Mouse (Mus musculus): ENCODE results near the gene Car14. TPM values are rescaled to one million over a fixed set of nuclear protein-coding genes. Genes with fewer than 3 reads are reported as not detected.
"Not testable (repeated sequence)": the region's sequence is repeated elsewhere in the genome, so short reads cannot be mapped to it uniquely, and the experiment has no call there.

Gene Car14
- total RNA-seq (2021), result 10 to 100 TPM; 13.6 to 18.5 TPM
- long read RNA-seq, experiment 1, partial matches to known transcripts, result 3 of 27 reads
- long read RNA-seq, experiment 1, other reads (novel, unspliced or antisense), result 21 of 27 reads
- long read RNA-seq, experiment 2, partial matches to known transcripts, result 3 of 20 reads
- long read RNA-seq, experiment 2, other reads (novel, unspliced or antisense), result 17 of 20 reads

DNA sequence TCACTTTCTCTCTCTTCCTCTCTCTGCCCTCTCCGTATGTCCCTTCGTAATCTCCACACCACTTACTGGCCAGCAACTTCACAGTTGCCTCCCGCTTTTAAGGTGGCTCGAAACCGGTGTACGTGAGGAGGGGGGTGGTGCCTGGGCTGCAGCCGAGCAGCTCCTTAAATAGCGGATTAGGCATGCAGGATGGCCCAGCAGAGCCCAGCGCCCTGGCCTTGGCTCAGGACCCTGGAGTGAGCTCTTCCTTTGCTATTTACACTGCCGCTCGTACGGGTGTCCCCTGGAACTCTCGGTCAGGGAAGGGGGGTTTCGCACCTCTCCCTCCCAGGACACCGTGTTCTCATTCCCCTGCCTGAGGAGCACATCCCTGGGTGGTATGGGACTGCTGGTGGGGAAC is at the start of gene Car14:
Car14 (minus strand) TSS at position 124 of the 400 bp plus-strand sequence.
- no peak for DNase-seq

GRCm38 (mm10) chr3:95953522-95953921 is 49.0 kb upstream of the Car14 start:
- DNase-seq, result no peak

DNA sequence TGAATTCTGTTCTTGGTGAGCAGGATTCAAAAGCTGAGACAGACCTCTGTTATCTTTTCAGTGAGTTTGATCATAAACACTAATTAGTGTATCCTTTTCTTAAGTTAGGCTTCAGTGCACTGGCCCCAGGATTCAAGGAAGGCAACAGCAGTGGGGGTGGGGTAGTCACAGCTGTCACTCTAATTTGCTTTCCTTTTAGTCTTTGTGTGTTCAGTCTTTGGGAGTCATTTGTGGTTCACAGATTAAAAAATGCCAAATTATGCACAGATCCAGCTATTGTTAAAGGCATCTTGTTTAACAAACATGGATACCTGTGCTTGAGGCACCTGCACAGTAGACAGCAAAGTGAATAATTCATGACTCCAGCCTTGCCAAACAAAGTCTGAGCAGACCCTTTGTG is 48.5 kb upstream of the Car14 start:
- no peak for DNase-seq

GRCm38 (mm10) chr3:95951566-95951965 is 47.1 kb upstream of the Car14 start:
- not testable (repeated sequence) for DNase-seq

DNA sequence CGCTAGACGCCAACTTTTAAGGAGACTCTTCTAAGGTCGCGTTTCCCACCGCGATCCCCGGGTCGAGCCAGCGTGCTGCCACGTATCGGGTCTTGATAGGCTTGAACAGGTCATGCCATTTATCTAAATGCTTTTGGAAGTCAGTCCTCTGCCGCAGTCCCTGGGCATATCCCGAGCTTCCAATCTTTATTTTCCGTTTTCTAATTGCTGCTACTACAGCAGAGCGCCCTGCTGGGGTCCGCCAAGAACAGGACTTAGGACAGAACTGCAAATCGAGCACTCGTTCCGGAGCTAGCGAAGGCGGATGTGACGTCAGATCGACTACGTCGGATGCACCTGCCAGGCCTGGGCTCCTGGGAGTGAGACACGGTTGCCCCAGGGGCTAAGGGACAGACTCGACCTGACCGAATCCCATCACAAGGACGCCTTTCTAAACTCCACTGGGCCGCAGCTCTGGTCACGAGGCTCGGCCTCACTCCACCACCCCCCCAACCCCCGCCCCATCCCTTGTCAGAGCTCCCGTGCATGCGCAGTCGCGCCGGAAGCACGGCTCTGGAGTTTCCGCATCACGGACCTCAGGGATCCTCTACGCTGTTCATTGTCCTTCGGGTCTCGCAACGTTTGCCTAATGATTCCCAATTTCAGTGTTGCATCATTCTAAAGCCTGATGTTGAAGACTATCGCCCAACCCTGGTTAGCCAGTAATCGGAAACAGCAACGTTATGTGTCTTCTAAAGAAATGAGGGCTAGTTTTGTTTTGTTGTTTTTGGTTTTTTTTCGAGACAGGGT is 46.5 kb upstream of the Car14 start:
- peak; percentile 94 for DNase-seq

DNA sequence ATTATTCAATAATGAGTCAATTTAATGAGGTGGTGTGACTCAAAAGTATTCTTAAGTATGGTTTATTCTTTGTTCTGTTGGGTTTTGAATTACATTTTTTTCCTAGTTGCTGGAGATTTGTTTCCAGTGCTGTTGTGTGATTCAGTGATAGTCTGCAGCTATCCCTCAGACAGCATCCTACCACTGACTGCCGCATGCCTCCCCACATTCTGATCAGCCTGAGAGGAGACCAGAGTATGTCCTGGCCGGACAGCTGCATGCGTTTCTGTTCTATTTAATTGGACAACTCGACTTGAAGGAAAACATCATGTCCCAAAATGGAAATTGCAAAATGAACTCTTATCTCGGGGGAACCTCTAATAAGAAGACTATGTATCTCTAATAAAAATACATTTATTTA is 43.8 kb upstream of the Car14 start:
- no peak for DNase-seq

- DNase-seq, result peak; percentile 55
Observed at GRCm38 (mm10) chr3:95945731-95946240, 41.3 kb upstream of the Car14 start.

- no peak for DNase-seq
Observed at GRCm38 (mm10) chr3:95944742-95945141, 40.3 kb upstream of the Car14 start.

- DNase-seq, result no peak
Observed at GRCm38 (mm10) chr3:95943226-95943625, 38.7 kb upstream of the Car14 start.

DNA sequence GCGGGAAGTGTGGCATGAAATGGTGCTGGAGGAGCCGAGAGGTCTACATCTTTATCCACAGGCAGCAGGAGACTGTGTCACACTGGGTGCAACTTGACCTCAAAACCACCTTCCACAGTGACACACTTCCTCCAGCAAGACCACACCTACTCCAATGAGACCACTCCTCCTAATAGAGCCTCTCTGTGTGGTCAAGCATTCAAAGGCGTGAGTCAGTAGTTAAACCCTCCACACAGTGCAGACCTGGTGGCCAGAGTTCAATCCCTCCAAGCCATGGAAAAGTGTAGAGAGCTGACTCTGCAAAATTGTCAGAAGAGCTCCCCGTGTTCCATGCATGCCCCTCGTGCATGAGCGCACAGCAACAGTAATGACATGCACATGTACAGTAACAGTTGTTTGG is 38.3 kb upstream of the Car14 start:
- DNase-seq, result no peak

DNA sequence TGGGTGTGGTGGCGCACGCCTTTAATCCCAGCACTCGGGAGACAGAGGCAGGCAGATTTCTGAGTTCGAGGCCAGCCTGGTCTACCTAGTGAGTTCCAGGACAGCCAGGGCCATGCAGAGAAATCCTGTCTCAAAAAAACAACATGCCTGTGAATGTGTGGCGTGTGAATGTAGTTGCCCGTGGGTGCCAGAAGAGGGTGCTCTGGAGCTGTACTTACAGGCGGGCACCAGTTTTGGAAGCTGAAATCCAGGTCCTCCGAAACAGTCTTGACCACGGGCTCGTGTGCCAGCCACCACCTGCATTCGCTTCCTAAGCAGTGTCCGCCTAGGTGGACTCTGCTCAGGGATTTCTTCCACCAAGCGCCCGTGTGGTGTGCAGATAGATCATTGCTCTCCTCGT is 34.3 kb upstream of the Car14 start:
- DNase-seq, result peak; percentile 34

- peak; percentile 47 for DNase-seq
Observed at GRCm38 (mm10) chr3:95938217-95938616, 33.7 kb upstream of the Car14 start.

GRCm38 (mm10) chr3:95934448-95934847 is 30.0 kb upstream of the Car14 start:
- DNase-seq, result no peak

DNA sequence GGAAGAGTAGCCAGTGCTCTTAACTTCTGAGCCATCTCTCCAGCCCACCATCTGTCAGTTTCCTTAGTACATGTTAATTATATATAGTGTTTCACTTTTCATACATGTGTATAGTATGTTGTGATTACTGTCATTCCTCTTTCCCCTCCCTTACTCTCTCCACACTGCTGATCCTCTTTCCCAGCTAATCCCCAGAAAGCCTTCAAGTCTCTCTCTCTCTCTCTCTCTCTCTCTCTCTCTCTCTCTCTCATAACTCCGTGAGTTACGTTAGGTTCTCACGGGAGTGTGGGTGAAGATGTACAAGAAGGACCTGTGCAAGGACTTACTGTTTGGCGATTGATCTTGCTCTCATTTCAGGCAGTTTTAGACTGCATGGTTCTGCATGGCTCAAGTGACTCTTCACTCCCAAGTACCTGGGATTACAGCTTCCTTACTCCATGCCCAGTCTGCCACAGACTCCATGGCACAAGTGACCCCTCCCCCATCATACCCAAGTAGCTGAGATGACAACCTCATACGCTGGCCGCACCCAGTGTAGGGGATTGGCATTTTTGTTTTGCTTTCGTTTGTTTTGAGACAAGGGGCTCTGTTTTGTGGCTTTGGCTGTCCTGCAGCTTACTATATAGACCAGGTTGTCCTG is 28.7 kb upstream of the Car14 start:
- DNase-seq, result no peak

- no peak for DNase-seq
Observed at GRCm38 (mm10) chr3:95932566-95932965, 28.1 kb upstream of the Car14 start.

DNA sequence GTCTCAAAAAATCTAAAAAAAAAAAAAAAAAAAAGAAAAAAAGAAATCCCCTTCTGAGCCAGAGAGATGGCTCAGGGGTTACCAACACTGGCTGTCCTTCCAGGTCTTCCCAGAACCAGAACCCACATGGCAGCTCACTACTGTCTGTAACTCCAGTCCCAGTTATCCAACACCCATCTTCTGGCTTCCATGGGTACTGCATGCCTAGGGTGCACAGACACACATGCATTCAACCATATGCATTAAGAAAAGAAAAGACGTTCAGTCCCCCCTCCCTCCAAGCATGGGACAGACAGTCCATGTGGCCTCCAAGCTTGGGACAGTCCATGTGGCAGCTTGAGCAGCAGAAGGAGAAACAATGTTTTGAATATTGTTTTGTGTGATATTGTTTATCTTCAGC is 27.7 kb upstream of the Car14 start:
- DNase-seq, result no peak

DNA sequence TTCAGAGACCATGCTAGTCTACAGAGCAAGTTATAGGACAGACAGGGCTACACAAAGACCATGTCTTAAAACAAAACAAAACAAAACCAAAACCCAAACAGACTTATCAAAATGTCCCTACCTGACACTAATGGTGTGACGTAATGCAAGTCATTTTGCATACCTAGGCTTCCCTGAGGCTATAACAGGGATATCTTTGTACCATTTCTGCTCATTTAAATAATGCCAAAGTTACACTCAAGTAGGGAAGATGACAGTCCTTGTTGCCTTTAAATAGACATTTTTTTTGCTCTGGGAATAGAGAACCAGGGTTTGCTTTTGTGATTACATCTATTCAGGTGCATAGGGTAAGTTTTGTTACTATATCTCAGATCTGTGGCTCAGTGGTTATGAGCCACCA is 27.0 kb upstream of the Car14 start:
- no peak for DNase-seq

DNA sequence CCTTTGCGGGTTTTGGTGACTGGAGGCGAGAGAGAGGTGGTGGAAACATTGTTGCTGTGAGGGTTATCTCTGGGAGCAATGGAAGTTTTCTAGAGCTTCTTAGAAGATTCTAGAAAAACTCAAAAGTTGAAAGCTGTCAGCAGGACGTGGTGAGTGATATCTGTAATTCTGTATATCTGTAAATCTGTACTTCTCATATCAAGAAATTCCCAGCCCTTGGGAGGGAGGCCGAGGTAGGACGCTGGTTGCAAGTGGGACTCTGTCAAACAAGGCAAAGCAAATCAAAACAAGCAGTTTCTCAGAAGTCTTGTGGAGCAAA is 25.9 kb upstream of the Car14 start:
- DNase-seq, result no peak

GRCm38 (mm10) chr3:95929581-95930470 is 25.3 kb upstream of the Car14 start:
- DNase-seq, result peak; percentile 71

- DNase-seq, result peak; percentile 98
Observed at GRCm38 (mm10) chr3:95928658-95929503, 24.4 kb upstream of the Car14 start, which contains the start of gene Anp32e. Anp32e (plus strand) TSS chr3:95929246.

DNA sequence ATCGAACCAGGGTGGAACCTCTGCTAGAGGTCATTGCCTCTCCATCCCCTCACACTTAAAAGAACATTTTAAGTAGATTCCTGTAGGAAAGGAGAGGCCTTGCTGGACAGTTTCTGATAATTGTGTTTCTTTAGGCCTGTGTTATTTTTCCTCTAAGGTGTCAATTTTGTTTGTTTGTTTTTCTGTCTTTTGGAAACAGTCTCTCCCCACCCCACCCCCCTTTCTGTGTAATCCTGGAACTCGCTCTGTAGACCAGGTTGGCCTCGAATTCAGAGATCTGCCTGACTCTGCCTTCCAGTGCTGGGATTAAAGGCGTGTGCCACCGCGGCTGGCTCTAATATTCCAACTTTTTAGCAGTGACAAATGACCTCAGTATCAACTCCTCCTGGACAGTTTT is 23.8 kb upstream of the Car14 start:
- DNase-seq, result no peak

All from adrenal gland, postnatal 10 days (tissue).